Mouse (Mus musculus) heart, embryonic 14.5 days (tissue): Measurements from ENCODE around the gene Fam3b. TPM values are rescaled to one million over a fixed set of nuclear protein-coding genes. Genes with fewer than 3 reads are reported as not detected.

Experiments used
- ATAC-seq: fragments of 200-750 bp; cut with Nextera tagmentation; 2 replicates; pipeline ENCODE4 v1.8.0; 2017; ENCODE audit warnings: low read depth, moderate TSS enrichment; ENCODE audit not compliant: insufficient number of reproducible peaks, insufficient read depth, low FRiP score
- H3K27ac ChIP-seq, 2 experiments: fragments of 200-500 bp in 1 of 2; fragments of 300-500 bp in 1 of 2; sonication (generic) in 1 of 2; replicated peaks in 1 of 2; 2 replicates each; pipeline ENCODE4 v1.5.1; 2012 to 2014; ENCODE audit warnings: low read depth in 2 of 2, low read length in 2 of 2, control low read depth in 1 of 2, mild to moderate bottlenecking in 1 of 2, mixed read lengths in 1 of 2; ENCODE audit not compliant: control insufficient read depth in 1 of 2, insufficient read depth in 1 of 2
- H3K27me3 ChIP-seq: fragments of 300-500 bp; sonication (generic); 2 replicates; pipeline ENCODE4 v1.6.1; 2014; ENCODE audit warnings: mild to moderate bottlenecking, low read length, control low read depth; ENCODE audit not compliant: control insufficient read depth, insufficient read depth
- H3K36me3 ChIP-seq: fragments of 300-500 bp; sonication (generic); 2 replicates; pipeline ENCODE4 v1.6.1; 2014; ENCODE audit warnings: mild to moderate bottlenecking, control low read depth, low read length, mixed read lengths; ENCODE audit not compliant: control insufficient read depth, insufficient read depth
- H3K4me1 ChIP-seq, 2 experiments: fragments of 200-500 bp in 1 of 2; fragments of 300-500 bp in 1 of 2; sonication (generic) in 1 of 2; 2 replicates each; pipeline ENCODE4 v1.6.1; 2012 to 2014; ENCODE audit warnings: low read length in 2 of 2, control low read depth in 1 of 2, mixed read lengths in 1 of 2; ENCODE audit not compliant: control insufficient read depth in 2 of 2, insufficient read depth in 2 of 2
- H3K4me2 ChIP-seq: fragments of 300-500 bp; sonication (generic); 2 replicates; pipeline ENCODE4 v1.6.1; 2014; ENCODE audit warnings: mild to moderate bottlenecking, low read length
- H3K4me3 ChIP-seq, 2 experiments: fragments of 200-500 bp in 1 of 2; fragments of 300-500 bp in 1 of 2; sonication (generic) in 1 of 2; 2 replicates each; pipeline ENCODE4 v1.5.1; 2012 to 2014; ENCODE audit warnings: low read length in 2 of 2, mild to moderate bottlenecking in 2 of 2, control low read depth in 1 of 2, low read depth in 1 of 2, moderate library complexity in 1 of 2; ENCODE audit not compliant: control insufficient read depth in 1 of 2, insufficient read depth in 1 of 2
- H3K9ac ChIP-seq: fragments of 300-500 bp; sonication (generic); 2 replicates; pipeline ENCODE4 v1.6.1; 2014; ENCODE audit warnings: mild to moderate bottlenecking, low read length
- H3K9me3 ChIP-seq: fragments of 300-500 bp; sonication (generic); 2 replicates; pipeline ENCODE4 v1.6.1; 2016; ENCODE audit warnings: low read length, control low read depth; ENCODE audit not compliant: control insufficient read depth
- WGBS: fragments of 180-500 bp; shearing (Covaris S2); extraction: QIAGEN DNeasy Blood & Tissue Kit; methylation state at CpG from one replicate; pipeline ENCODE4 v1.1.7; 2014; 5-methylcytosine and 5-hydroxymethylcytosine counted together
- polyA plus RNA-seq: library from polyadenylated mRNA; unstranded; fragments of >200 nt; fragmentation: Nextera tagmentation; extraction: Ambion mirVana; gene quantifications from 2 replicates; pipeline ENCODE4 v1.2.1, GENCODE M21; 2014

Gene Fam3b
- polyA plus RNA-seq, 1 experiment from 2014 or later = not detected

DNA sequence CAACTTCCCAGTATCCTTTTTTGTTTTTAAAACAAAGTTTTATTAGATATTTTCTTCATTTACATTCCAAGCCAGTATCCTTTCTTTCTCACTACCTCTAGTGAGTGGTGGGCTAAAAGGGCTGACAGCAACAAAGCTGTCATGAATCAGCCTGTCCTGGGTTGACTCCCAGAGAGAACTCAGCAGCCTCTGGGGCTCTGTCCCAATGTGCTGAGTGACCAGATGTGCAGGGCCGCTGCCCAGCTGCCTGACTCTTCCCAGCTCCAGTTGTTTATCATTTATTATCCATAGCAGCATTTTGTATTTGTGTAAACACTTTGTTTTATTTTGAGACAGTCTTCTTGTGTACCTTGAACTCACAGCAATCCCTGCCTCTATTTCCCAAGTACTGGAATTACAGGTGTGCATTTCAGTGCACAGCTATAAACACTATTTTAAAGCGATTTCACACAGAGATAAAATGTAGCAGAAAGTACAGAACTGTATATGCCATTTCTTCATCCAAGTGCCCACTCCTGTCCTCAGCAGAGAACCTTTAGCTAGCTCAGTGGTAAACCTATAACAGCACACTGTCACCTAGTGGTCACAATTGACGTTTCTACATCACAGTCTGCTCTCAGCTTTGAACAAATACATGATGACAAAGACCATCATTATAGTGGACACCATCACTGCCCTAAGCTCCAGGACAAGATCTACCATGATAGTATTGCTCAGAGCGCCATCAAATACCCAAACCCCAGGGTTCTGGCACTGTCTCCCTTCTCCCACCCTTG lies 48.2 kb downstream of the Fam3b start:
- Histone ChIP-seq H3K4me3 (no peak overlapping the region), H3K27ac (no peak overlapping the region), H3K36me3 (no peaks in the 10 kb centered on the region), H3K4me2 (no peak overlapping the region), H3K27me3 (no peaks in the 10 kb centered on the region), H3K9me3 (no peaks in the 10 kb centered on the region), H3K4me1 (peaks cover 5 to 7% of the 10 kb centered on the region in 2 experiments; a peak in 2 of 4 replicates), H3K9ac (no peak overlapping the region)
- 40% methylated on average over 4 of the region's 4 CpGs for WGBS
- no peak for ATAC-seq

DNA sequence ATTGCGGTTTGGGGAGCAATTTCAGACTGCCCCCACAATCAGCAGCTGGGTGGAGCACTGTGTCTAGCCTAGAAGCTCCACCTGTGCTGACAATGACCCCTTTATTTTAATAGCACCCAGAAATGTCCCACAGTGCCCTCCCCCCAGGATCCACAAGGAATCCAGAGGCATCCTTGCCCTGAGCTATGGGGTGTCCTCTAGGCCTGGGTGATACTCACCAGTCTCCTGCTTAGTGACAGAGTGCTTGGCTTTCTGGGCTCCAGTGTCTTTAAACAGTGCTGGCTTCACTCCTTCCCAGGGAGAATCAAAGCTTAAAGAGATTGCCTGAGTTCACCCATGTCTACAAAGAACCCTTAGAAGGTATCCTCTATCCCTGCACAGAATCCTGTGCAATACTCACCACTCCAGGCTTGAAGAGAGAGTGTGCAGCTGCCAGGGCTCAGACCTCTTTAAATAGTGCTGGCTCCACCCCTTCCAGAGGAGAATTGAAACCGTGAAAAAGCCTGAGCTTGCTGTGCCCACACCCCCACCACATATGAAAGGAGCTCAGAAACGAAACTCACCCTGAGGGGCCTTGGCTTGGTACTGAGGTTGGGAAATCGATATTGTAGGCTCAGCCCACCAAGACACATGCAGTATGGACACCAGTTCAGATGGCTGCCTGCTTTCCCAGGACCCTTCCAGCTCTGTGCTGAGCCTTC lies 52.0 kb downstream of the Fam3b start, which contains the start of gene Mx1:
Gene Mx1, minus strand, starts transcription at position 427 of the 701 bp plus-strand sequence.
- H3K4me1 ChIP-seq = no peaks in the 10 kb centered on the region; a peak in 1 of 4 replicates
- no peaks in the 10 kb centered on the region for H3K27me3 ChIP-seq
- no peaks in the 10 kb centered on the region for H3K36me3 ChIP-seq
- H3K27ac ChIP-seq = no peak within 1 kb of the TSS
- no peak within 1 kb of the TSS for H3K4me3 ChIP-seq
- no peak for ATAC-seq
- WGBS = 40% methylated on average over 4 of the region's 4 CpGs
- H3K9ac ChIP-seq = no peak within 1 kb of the TSS
- no peak within 1 kb of the TSS; the same call in 1 of the 2 replicates for H3K4me2 ChIP-seq
- H3K9me3 ChIP-seq = no peaks in the 10 kb centered on the region

DNA sequence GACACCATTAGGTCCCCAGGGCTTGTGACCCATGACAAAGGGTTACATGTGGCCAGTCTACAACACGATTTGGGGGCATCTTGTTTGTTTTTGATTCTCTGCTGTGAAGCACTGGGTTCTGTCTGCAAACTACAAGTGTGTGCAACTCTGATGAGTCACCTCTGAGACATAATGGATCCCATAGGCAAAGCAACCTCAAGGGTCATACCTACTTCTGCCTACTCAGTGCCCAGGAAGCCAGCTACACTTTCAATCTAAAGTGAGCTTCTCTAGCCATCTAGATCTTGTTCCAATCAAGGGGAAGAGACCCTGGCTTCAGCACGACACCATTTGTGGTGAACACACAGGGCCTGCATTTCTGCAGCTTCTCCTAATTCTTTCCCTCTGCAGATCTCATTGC lies 53.3 kb downstream of the Fam3b start:
- Histone ChIP-seq H3K9me3 (no peaks in the 10 kb centered on the region), H3K4me1 (no peaks in the 10 kb centered on the region; a peak in 1 of 4 replicates), H3K27ac (no peak overlapping the region), H3K9ac (no peak overlapping the region), H3K4me3 (no peak overlapping the region), H3K27me3 (no peaks in the 10 kb centered on the region), H3K36me3 (no peaks in the 10 kb centered on the region), H3K4me2 (no peak overlapping the region)
- ATAC-seq = no peak
- 74% methylated on average over 2 of the region's 2 CpGs for WGBS

DNA sequence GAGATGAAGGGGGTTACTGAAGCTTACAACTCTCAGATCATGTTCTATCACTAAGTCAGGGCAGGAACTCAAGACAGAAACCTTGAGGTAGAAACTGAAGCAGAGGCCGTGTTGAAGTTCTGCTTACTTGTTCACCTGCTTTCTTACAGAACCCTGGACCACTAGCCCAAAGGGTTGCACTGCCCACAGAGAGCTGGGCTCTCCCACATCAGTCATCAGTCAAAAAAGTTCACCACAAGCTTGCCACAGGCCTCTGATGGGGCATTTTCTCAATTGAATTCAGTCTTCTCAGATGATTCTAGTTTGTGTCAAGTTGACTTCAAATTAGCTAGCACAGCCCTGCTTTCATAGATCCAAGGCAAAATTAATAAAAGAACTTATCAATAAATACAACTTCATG lies 54.8 kb downstream of the Fam3b start:
- Histone ChIP-seq H3K9ac (no peak overlapping the region), H3K4me3 (no peak overlapping the region), H3K9me3 (no peaks in the 10 kb centered on the region), H3K27me3 (no peaks in the 10 kb centered on the region), H3K4me2 (no peak overlapping the region), H3K4me1 (no peaks in the 10 kb centered on the region; a peak in 1 of 4 replicates), H3K27ac (no peak overlapping the region), H3K36me3 (no peaks in the 10 kb centered on the region)
- ATAC-seq = no peak
- WGBS = 80% methylated on average over 1 of the region's 1 CpGs

DNA sequence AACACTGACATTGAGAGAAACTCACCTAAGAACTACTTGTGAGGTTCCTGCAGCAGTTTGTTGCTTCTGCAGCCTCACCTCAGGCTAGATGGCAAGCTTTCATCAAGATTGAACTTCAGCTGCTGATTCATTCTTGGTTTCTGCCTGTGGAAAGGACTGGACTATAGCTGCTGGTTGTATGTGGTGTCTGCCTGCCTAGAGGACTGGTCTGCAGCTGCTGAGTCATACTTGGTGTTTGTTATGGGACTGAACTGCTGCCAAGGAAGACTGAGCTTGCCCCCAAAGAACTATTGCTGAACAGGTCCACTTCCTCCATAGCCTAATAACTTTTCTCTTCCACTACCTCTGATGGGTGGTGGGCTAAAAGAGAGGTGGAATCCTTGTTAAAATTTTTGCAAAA lies 67.2 kb downstream of the Fam3b start:
- Histone ChIP-seq H3K4me3 (no peak overlapping the region), H3K9ac (no peak overlapping the region), H3K9me3 (no peaks in the 10 kb centered on the region), H3K27ac (no peak overlapping the region), H3K4me1 (no peaks in the 10 kb centered on the region; a peak in 1 of 4 replicates), H3K27me3 (no peaks in the 10 kb centered on the region), H3K4me2 (no peak overlapping the region), H3K36me3 (no peaks in the 10 kb centered on the region)
- ATAC-seq = no peak

DNA sequence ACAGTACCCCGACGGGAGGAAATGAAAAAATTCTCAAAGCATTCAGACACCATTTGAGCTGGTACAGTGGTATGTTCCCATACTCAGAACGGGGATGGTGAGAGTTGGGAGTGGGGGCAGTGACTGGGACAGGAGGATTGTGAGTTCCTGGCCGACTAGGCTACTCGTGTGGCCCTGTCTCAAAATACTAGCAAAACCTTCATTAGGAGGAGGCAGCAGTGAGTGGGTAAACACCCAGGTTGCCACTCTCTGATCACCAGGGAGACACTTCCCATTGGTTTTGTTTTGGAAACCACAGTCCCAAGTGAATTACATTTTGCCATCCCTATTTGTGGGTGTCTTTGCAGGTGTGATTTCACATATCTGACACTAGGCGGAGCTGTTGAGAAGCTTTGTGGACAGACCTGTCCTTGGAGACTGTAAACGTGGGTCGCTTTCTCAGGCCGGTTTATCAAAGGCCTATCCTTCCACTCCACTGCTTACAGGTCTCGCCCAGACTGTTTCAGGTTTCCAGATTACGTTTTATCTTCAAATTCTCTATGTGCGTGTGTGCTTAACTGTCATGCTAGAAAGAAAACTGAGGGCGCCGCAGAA lies 70.8 kb downstream of the Fam3b start:
- ATAC-seq = no peak
- no peaks in the 10 kb centered on the region for H3K27me3 ChIP-seq
- H3K4me1 ChIP-seq = no peaks in the 10 kb centered on the region
- no peak overlapping the region for H3K27ac ChIP-seq
- WGBS = 42% methylated on average over 14 of the region's 14 CpGs
- no peaks in the 10 kb centered on the region for H3K36me3 ChIP-seq
- H3K4me2 ChIP-seq = no peak overlapping the region
- no peak overlapping the region for H3K4me3 ChIP-seq
- H3K9ac ChIP-seq = no peak overlapping the region
- no peaks in the 10 kb centered on the region for H3K9me3 ChIP-seq

DNA sequence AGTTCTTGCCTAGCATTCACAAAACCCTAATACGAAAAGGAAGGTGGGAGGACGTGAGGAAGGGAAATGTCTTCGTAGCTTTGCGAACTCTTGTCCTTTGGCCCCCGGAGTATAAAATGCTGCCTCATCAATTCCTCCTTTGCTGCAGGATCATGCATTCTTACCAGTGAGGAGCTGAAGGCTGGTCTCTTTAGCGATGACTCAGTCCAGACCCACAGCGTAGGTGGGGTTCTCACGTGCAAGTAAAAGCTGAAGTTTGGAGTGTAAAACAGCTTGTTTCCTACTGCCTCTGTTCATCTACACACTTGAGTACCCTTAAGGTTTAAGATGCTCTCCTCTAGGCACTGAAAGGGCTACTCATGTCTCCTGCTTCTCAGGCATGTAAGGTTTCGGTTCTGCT lies 72.6 kb downstream of the Fam3b start:
- 66% methylated on average over 9 of the region's 9 CpGs for WGBS
- Histone ChIP-seq H3K4me2 (no peak overlapping the region), H3K27me3 (no peaks in the 10 kb centered on the region), H3K36me3 (no peaks in the 10 kb centered on the region), H3K4me3 (no peak overlapping the region), H3K9me3 (no peaks in the 10 kb centered on the region), H3K27ac (no peak overlapping the region), H3K4me1 (no peaks in the 10 kb centered on the region), H3K9ac (no peak overlapping the region)
- ATAC-seq = no peak
